Mouse (Mus musculus) heart, postnatal 0 days (tissue): ENCODE data around the gene Synm. TPM values are rescaled to one million over a fixed set of nuclear protein-coding genes. Genes with fewer than 3 reads are reported as not detected.

Experiments used
- ATAC-seq: fragments of 200-750 bp; cut with Nextera tagmentation; 2 replicates; pipeline ENCODE4 v1.8.0; 2017; ENCODE audit warnings: low read depth, moderate number of reproducible peaks, moderate library complexity; ENCODE audit not compliant: insufficient read depth
- DNase-seq: peaks from one replicate; pipeline ENCODE4 v3.0.0-alpha.2; 2016; ENCODE audit warnings: low spot score
- H3K27ac ChIP-seq: fragments of 300-500 bp; sonication (generic); 2 replicates; pipeline ENCODE4 v1.5.1; 2014; ENCODE audit warnings: low read depth, mild to moderate bottlenecking
- H3K27me3 ChIP-seq: fragments of 300-500 bp; sonication (generic); 2 replicates; pipeline ENCODE4 v1.6.1; 2014; ENCODE audit warnings: low read length, mixed read lengths; ENCODE audit not compliant: control insufficient read depth, insufficient read depth
- H3K36me3 ChIP-seq: fragments of 300-500 bp; sonication (generic); replicated peaks from 2 replicates; pipeline ENCODE4 v1.6.1; 2014; ENCODE audit warnings: low read length, mixed read lengths; ENCODE audit not compliant: control insufficient read depth, insufficient read depth
- H3K4me1 ChIP-seq: fragments of 300-500 bp; sonication (generic); 2 replicates; pipeline ENCODE4 v1.6.1; 2014; ENCODE audit warnings: antibody characterized with exemption; ENCODE audit not compliant: control insufficient read depth, insufficient read depth
- H3K4me2 ChIP-seq: fragments of 300-500 bp; sonication (generic); 2 replicates; pipeline ENCODE4 v1.6.1; 2014; ENCODE audit warnings: low read depth, mild to moderate bottlenecking, low read length, moderate library complexity
- H3K4me3 ChIP-seq: fragments of 300-500 bp; sonication (generic); 2 replicates; pipeline ENCODE4 v1.5.1; 2014; ENCODE audit warnings: low read depth, low read length
- H3K9ac ChIP-seq: fragments of 300-500 bp; sonication (generic); replicated peaks from 2 replicates; pipeline ENCODE4 v1.6.1; 2014; ENCODE audit warnings: low read depth, low read length, mixed read lengths
- H3K9me3 ChIP-seq: fragments of 300-500 bp; sonication (generic); replicated peaks from 2 replicates; pipeline ENCODE4 v1.6.1; 2016; ENCODE audit warnings: low read length; ENCODE audit not compliant: control insufficient read depth
- CTCF ChIP-seq: IDR thresholded peaks from 2 replicates; pipeline ENCODE4 v1.5.1; 2016; ENCODE audit warnings: antibody characterized with exemption, control low read depth, low read depth
- EP300 ChIP-seq: IDR thresholded peaks from 2 replicates; pipeline ENCODE4 v1.6.1; 2016; ENCODE audit warnings: antibody characterized with exemption, low read depth
- WGBS: fragments of 180-500 bp; shearing (Covaris S2); extraction: QIAGEN DNeasy Blood & Tissue Kit; methylation state at CpG from one replicate; pipeline ENCODE4 v1.1.7; 2014; 5-methylcytosine and 5-hydroxymethylcytosine counted together
- polyA plus RNA-seq: library from polyadenylated mRNA; unstranded; fragments of >200 nt; fragmentation: Nextera tagmentation; extraction: Ambion mirVana; gene quantifications from 2 replicates; pipeline ENCODE4 v1.2.1, GENCODE M21; 2015
- total RNA-seq: library from RNA; depleted of rRNA; stranded (reverse); fragments of >200 nt; gene quantifications from 2 replicates; pipeline ENCODE4 v1.2.3, GENCODE M21; 2014; ENCODE audit warnings: low replicate concordance

Synm gene
- total and polyA plus RNA-seq, 2 experiments from 2014 or later, result 1.5 to 17.2 TPM

- H3K4me3 ChIP-seq, result no peak overlapping the region
- no peaks in the 10 kb centered on the region for H3K9me3 ChIP-seq
- ATAC-seq (no peak), DNase-seq (no peak)
- H3K9ac ChIP-seq, result no peak overlapping the region
- WGBS, result 81% methylated on average over 28 of the region's 28 CpGs
- no peaks in the 10 kb centered on the region for H3K27me3 ChIP-seq
- H3K36me3 ChIP-seq, result peaks cover 6% of the 10 kb centered on the region; the same call in 1 of the 2 replicates
- TF ChIP-seq CTCF, result no peak
- no peak for TF ChIP-seq EP300
- peaks cover 13% of the 10 kb centered on the region; the same call in 1 of the 2 replicates for H3K4me1 ChIP-seq
- no peak overlapping the region for H3K27ac ChIP-seq
- H3K4me2 ChIP-seq, result no peak overlapping the region
Observed at GRCm38 (mm10) chr7:67697892-67698630, 61.5 kb downstream of the Synm start.

GRCm38 (mm10) chr7:67695906-67696305 lies 63.6 kb downstream of the Synm start:
- DNase-seq (no peak), ATAC-seq (no peak)
- Histone ChIP-seq H3K4me2 (no peak overlapping the region), H3K36me3 (peaks cover 6% of the 10 kb centered on the region; the same call in 1 of the 2 replicates), H3K9ac (no peak overlapping the region), H3K4me3 (no peak overlapping the region), H3K27me3 (no peaks in the 10 kb centered on the region), H3K4me1 (peaks cover 25% of the 10 kb centered on the region), H3K9me3 (no peaks in the 10 kb centered on the region), H3K27ac (no peak overlapping the region)
- WGBS, result 89% methylated on average over 7 of the region's 7 CpGs
- TF ChIP-seq CTCF (no peak), EP300 (no peak)

GRCm38 (mm10) chr7:67692791-67693538 lies 66.6 kb downstream of the Synm start:
- H3K9ac ChIP-seq, result no peak overlapping the region
- no peak for DNase-seq
- H3K4me1 ChIP-seq, result peaks cover 23% of the 10 kb centered on the region
- TF ChIP-seq EP300 (no peak), CTCF (no peak)
- no peaks in the 10 kb centered on the region for H3K27me3 ChIP-seq
- 0 out of 2 replicates have a peak, but pooled peaks cover 3% of the 10 kb centered on the region for H3K36me3 ChIP-seq
- 85% methylated on average over 23 of the region's 23 CpGs for WGBS
- no peak overlapping the region for H3K4me3 ChIP-seq
- no peaks in the 10 kb centered on the region for H3K9me3 ChIP-seq
- ATAC-seq, result no peak
- no peak overlapping the region for H3K27ac ChIP-seq
- H3K4me2 ChIP-seq, result no peak overlapping the region

- H3K27me3 ChIP-seq, result no peaks in the 10 kb centered on the region
- H3K4me1 ChIP-seq, result peaks cover 23% of the 10 kb centered on the region
- TF ChIP-seq EP300 (no peak), CTCF (no peak)
- ATAC-seq (no peak), DNase-seq (no peak)
- no peaks in the 10 kb centered on the region for H3K9me3 ChIP-seq
- 10% methylated on average over 3 of the region's 3 CpGs for WGBS
- no peak overlapping the region for H3K4me2 ChIP-seq
- 0 out of 2 replicates have a peak, but pooled peaks cover 3% of the 10 kb centered on the region for H3K36me3 ChIP-seq
- H3K4me3 ChIP-seq, result no peak overlapping the region
- no peak overlapping the region for H3K9ac ChIP-seq
- no peak overlapping the region for H3K27ac ChIP-seq
Observed at GRCm38 (mm10) chr7:67692141-67692540, 67.4 kb downstream of the Synm start.

GRCm38 (mm10) chr7:67691036-67691435 lies 68.5 kb downstream of the Synm start:
- H3K27me3 ChIP-seq, result no peaks in the 10 kb centered on the region
- H3K4me3 ChIP-seq, result no peak overlapping the region
- no peaks in the 10 kb centered on the region for H3K9me3 ChIP-seq
- no peak overlapping the region for H3K4me2 ChIP-seq
- no peak for DNase-seq
- peaks cover 23% of the 10 kb centered on the region for H3K4me1 ChIP-seq
- no peak overlapping the region for H3K9ac ChIP-seq
- H3K27ac ChIP-seq, result no peak overlapping the region
- 28% methylated on average over 6 of the region's 6 CpGs for whole genome bisulfite sequencing
- ATAC-seq, result peak; percentile 24; the same call in 1 of the 2 replicates
- TF ChIP-seq CTCF (no peak), EP300 (no peak)
- H3K36me3 ChIP-seq, result 0 out of 2 replicates have a peak, but pooled peaks cover 3% of the 10 kb centered on the region
